Mouse (Mus musculus) neural tube, embryonic 13.5 days (tissue): Measurements from ENCODE around the gene 4933412E24Rik. TPM values are rescaled to one million over a fixed set of nuclear protein-coding genes. Genes with fewer than 3 reads are reported as not detected.

Source experiments
- ATAC-seq: fragments of 200-750 bp; cut with Nextera tagmentation; 2 replicates; pipeline ENCODE4 v1.8.0; 2017; ENCODE audit warnings: low read depth, mild to moderate bottlenecking, moderate TSS enrichment, moderate library complexity
- H3K27ac ChIP-seq: fragments of 300-500 bp; sonication (generic); replicated peaks from 2 replicates; pipeline ENCODE4 v1.5.1; 2015; ENCODE audit warnings: moderate library complexity, mild to moderate bottlenecking, inconsistent platforms
- H3K27me3 ChIP-seq: fragments of 300-500 bp; sonication (generic); 2 replicates; pipeline ENCODE4 v1.6.1; 2015; ENCODE audit warnings: mild to moderate bottlenecking, inconsistent platforms
- H3K36me3 ChIP-seq: fragments of 300-500 bp; sonication (generic); 2 replicates; pipeline ENCODE4 v1.6.1; 2015; ENCODE audit warnings: mild to moderate bottlenecking, inconsistent platforms
- H3K4me1 ChIP-seq: fragments of 300-500 bp; sonication (generic); replicated peaks from 2 replicates; pipeline ENCODE4 v1.6.1; 2015; ENCODE audit warnings: inconsistent platforms
- H3K4me2 ChIP-seq: fragments of 300-500 bp; sonication (generic); 2 replicates; pipeline ENCODE4 v1.6.1; 2015; ENCODE audit warnings: inconsistent platforms, mild to moderate bottlenecking, moderate library complexity
- H3K4me3 ChIP-seq: fragments of 300-500 bp; sonication (generic); 2 replicates; pipeline ENCODE4 v1.5.1; 2015; ENCODE audit warnings: mild to moderate bottlenecking, inconsistent platforms
- H3K9ac ChIP-seq: fragments of 300-500 bp; sonication (generic); 2 replicates; pipeline ENCODE4 v1.6.1; 2015; ENCODE audit warnings: moderate library complexity, mild to moderate bottlenecking, inconsistent platforms
- H3K9me3 ChIP-seq: fragments of 300-500 bp; sonication (generic); 2 replicates; pipeline ENCODE4 v1.6.1; 2016; ENCODE audit warnings: inconsistent platforms
- WGBS: fragments of 180-500 bp; shearing (Covaris S2); methylation state at CpG from one replicate; pipeline ENCODE4 v1.1.7; 2015; 5-methylcytosine and 5-hydroxymethylcytosine counted together
- polyA plus RNA-seq: library from polyadenylated mRNA; unstranded; fragments of >200 nt; fragmentation: Nextera tagmentation; extraction: Ambion mirVana; gene quantifications from 2 replicates; pipeline ENCODE4 v1.2.1, GENCODE M21; 2015

The 4933412E24Rik gene
- not detected in 2 replicates for polyA plus RNA-seq

- Histone ChIP-seq H3K4me1 (no peaks in the 10 kb centered on the region), H3K27ac (no peak within 1 kb of the TSS), H3K9ac (no peak within 1 kb of the TSS), H3K27me3 (no peaks in the 10 kb centered on the region), H3K9me3 (no peaks in the 10 kb centered on the region), H3K36me3 (no peaks in the 10 kb centered on the region), H3K4me3 (no peak within 1 kb of the TSS), H3K4me2 (no peak within 1 kb of the TSS)
- ATAC-seq: no peak
- WGBS: 91% methylated on average over 7 of the region's 7 CpGs
Measured at GRCm38 (mm10) chr15:60016513-60016912, at the start of gene 4933412E24Rik. Gene 4933412E24Rik, minus strand, starts transcription at chr15:60016613.

GRCm38 (mm10) chr15:60030728-60031127 is 14.3 kb upstream of the 4933412E24Rik start:
- H3K9me3 ChIP-seq: no peaks in the 10 kb centered on the region
- no peak overlapping the region for H3K27ac ChIP-seq
- no peaks in the 10 kb centered on the region for H3K27me3 ChIP-seq
- H3K4me2 ChIP-seq: no peak overlapping the region
- H3K36me3 ChIP-seq: no peaks in the 10 kb centered on the region
- H3K9ac ChIP-seq: no peak overlapping the region
- 60% methylated on average over 3 of the region's 3 CpGs for WGBS
- H3K4me3 ChIP-seq: no peak overlapping the region
- ATAC-seq: no peak
- H3K4me1 ChIP-seq: no peaks in the 10 kb centered on the region

- Histone ChIP-seq H3K27ac (no peak overlapping the region), H3K9me3 (no peaks in the 10 kb centered on the region), H3K36me3 (no peaks in the 10 kb centered on the region), H3K4me2 (no peak overlapping the region), H3K9ac (no peak overlapping the region), H3K4me3 (no peak overlapping the region), H3K27me3 (no peaks in the 10 kb centered on the region), H3K4me1 (no peaks in the 10 kb centered on the region)
- no peak for ATAC-seq
- 61% methylated on average over 3 of the region's 3 CpGs for WGBS
Measured at GRCm38 (mm10) chr15:60021256-60021655, 4.8 kb upstream of the 4933412E24Rik start.

- no peaks in the 10 kb centered on the region for H3K4me1 ChIP-seq
- no peak overlapping the region for H3K27ac ChIP-seq
- no peaks in the 10 kb centered on the region for H3K36me3 ChIP-seq
- no peak overlapping the region for H3K9ac ChIP-seq
- H3K4me2 ChIP-seq: no peak overlapping the region
- no peaks in the 10 kb centered on the region for H3K27me3 ChIP-seq
- no peak for ATAC-seq
- WGBS: 91% methylated on average over 4 of the region's 4 CpGs
- H3K9me3 ChIP-seq: no peaks in the 10 kb centered on the region
- no peak overlapping the region for H3K4me3 ChIP-seq
Measured at GRCm38 (mm10) chr15:60010199-60010598, 6.2 kb downstream of the 4933412E24Rik start.

- no peak for ATAC-seq
- H3K27me3 ChIP-seq: no peaks in the 10 kb centered on the region
- no peak overlapping the region for H3K27ac ChIP-seq
- no peaks in the 10 kb centered on the region for H3K9me3 ChIP-seq
- H3K4me3 ChIP-seq: no peak overlapping the region
- 90% methylated on average over 3 of the region's 3 CpGs for WGBS
- H3K36me3 ChIP-seq: no peaks in the 10 kb centered on the region
- H3K4me1 ChIP-seq: no peaks in the 10 kb centered on the region
- H3K4me2 ChIP-seq: no peak overlapping the region
- no peak overlapping the region for H3K9ac ChIP-seq
Measured at GRCm38 (mm10) chr15:60009610-60010009, 6.8 kb downstream of the 4933412E24Rik start.

- Histone ChIP-seq H3K36me3 (no peaks in the 10 kb centered on the region), H3K4me1 (no peaks in the 10 kb centered on the region), H3K27ac (no peak overlapping the region), H3K9ac (no peak overlapping the region), H3K9me3 (no peaks in the 10 kb centered on the region), H3K27me3 (no peaks in the 10 kb centered on the region), H3K4me2 (no peak overlapping the region), H3K4me3 (no peak overlapping the region)
- ATAC-seq: no peak
- WGBS: 54% methylated on average over 4 of the region's 4 CpGs
Measured at GRCm38 (mm10) chr15:59983777-59984176, 32.6 kb downstream of the 4933412E24Rik start.

- Histone ChIP-seq H3K27me3 (no peaks in the 10 kb centered on the region), H3K4me1 (peaks cover 11% of the 10 kb centered on the region), H3K27ac (no peak overlapping the region), H3K4me3 (no peak overlapping the region), H3K36me3 (no peaks in the 10 kb centered on the region), H3K4me2 (no peak overlapping the region), H3K9me3 (no peaks in the 10 kb centered on the region), H3K9ac (no peak overlapping the region)
- ATAC-seq: no peak
- WGBS: 69% methylated on average over 3 of the region's 3 CpGs
Measured at GRCm38 (mm10) chr15:59975310-59975709, 41.1 kb downstream of the 4933412E24Rik start.

GRCm38 (mm10) chr15:59974584-59974983 is 41.8 kb downstream of the 4933412E24Rik start:
- no peaks in the 10 kb centered on the region for H3K36me3 ChIP-seq
- ATAC-seq: no peak
- H3K4me1 ChIP-seq: peaks cover 11% of the 10 kb centered on the region
- no peak overlapping the region for H3K9ac ChIP-seq
- no peaks in the 10 kb centered on the region for H3K9me3 ChIP-seq
- no peak overlapping the region for H3K27ac ChIP-seq
- H3K27me3 ChIP-seq: no peaks in the 10 kb centered on the region
- 67% methylated on average over 5 of the region's 5 CpGs for WGBS
- no peak overlapping the region for H3K4me2 ChIP-seq
- H3K4me3 ChIP-seq: no peak overlapping the region

GRCm38 (mm10) chr15:59973651-59974519 is 42.5 kb downstream of the 4933412E24Rik start:
- no peak overlapping the region for H3K27ac ChIP-seq
- ATAC-seq: no peak
- WGBS: 57% methylated on average over 7 of the region's 7 CpGs
- no peak overlapping the region for H3K9ac ChIP-seq
- no peaks in the 10 kb centered on the region for H3K27me3 ChIP-seq
- H3K4me3 ChIP-seq: no peak overlapping the region
- no peaks in the 10 kb centered on the region for H3K9me3 ChIP-seq
- no peaks in the 10 kb centered on the region for H3K36me3 ChIP-seq
- no peak overlapping the region for H3K4me2 ChIP-seq
- H3K4me1 ChIP-seq: peaks cover 11% of the 10 kb centered on the region
